Mouse (Mus musculus) midbrain, embryonic 13.5 days (tissue): ENCODE data around the gene Srp72. TPM values are rescaled to one million over a fixed set of nuclear protein-coding genes. Genes with fewer than 3 reads are reported as not detected.
A peak's percentile ranks its signal among the peaks of the same experiment; 100 is the strongest.

Experiments used
- ATAC-seq: fragments of 200-750 bp; cut with Nextera tagmentation; 2 replicates; pipeline ENCODE4 v1.8.0; 2017; ENCODE audit warnings: mild to moderate bottlenecking, moderate TSS enrichment, moderate library complexity
- H3K27ac ChIP-seq: fragments of 300-500 bp; sonication (generic); 2 replicates; pipeline ENCODE4 v1.5.1; 2015; ENCODE audit warnings: inconsistent platforms, mild to moderate bottlenecking, moderate library complexity
- H3K27me3 ChIP-seq: fragments of 300-500 bp; sonication (generic); 2 replicates; pipeline ENCODE4 v1.6.1; 2015; ENCODE audit warnings: mild to moderate bottlenecking, inconsistent platforms
- H3K36me3 ChIP-seq: fragments of 300-500 bp; sonication (generic); 2 replicates; pipeline ENCODE4 v1.6.1; 2015; ENCODE audit warnings: mild to moderate bottlenecking, inconsistent platforms
- H3K4me1 ChIP-seq: fragments of 300-500 bp; sonication (generic); replicated peaks from 2 replicates; pipeline ENCODE4 v1.6.1; 2015; ENCODE audit warnings: inconsistent platforms
- H3K4me2 ChIP-seq: fragments of 300-500 bp; sonication (generic); replicated peaks from 2 replicates; pipeline ENCODE4 v1.6.1; 2015; ENCODE audit warnings: moderate library complexity, mild to moderate bottlenecking, inconsistent platforms
- H3K4me3 ChIP-seq: fragments of 300-500 bp; sonication (generic); replicated peaks from 2 replicates; pipeline ENCODE4 v1.5.1; 2015; ENCODE audit warnings: mild to moderate bottlenecking, inconsistent platforms
- H3K9ac ChIP-seq: fragments of 300-500 bp; sonication (generic); replicated peaks from 2 replicates; pipeline ENCODE4 v1.6.1; 2015; ENCODE audit warnings: mild to moderate bottlenecking, inconsistent platforms
- H3K9me3 ChIP-seq: fragments of 300-500 bp; sonication (generic); 2 replicates; pipeline ENCODE4 v1.6.1; 2016; ENCODE audit warnings: mild to moderate bottlenecking, inconsistent platforms
- WGBS: fragments of 180-500 bp; shearing (Covaris S2); methylation state at CpG from one replicate; pipeline ENCODE4 v1.1.7; 2015; 5-methylcytosine and 5-hydroxymethylcytosine counted together
- polyA plus RNA-seq: library from polyadenylated mRNA; unstranded; fragments of >200 nt; fragmentation: Nextera tagmentation; extraction: Ambion mirVana; gene quantifications from 2 replicates; pipeline ENCODE4 v1.2.1, GENCODE M21; 2015

The Srp72 gene
- 77.5 and 87.5 TPM in 2 replicates for polyA plus RNA-seq

- Histone ChIP-seq H3K4me3 (peak within 1 kb of the TSS; percentile 77), H3K4me1 (peaks cover 23% of the 10 kb centered on the region), H3K9me3 (no peaks in the 10 kb centered on the region), H3K36me3 (peaks cover 24% of the 10 kb centered on the region), H3K27me3 (no peaks in the 10 kb centered on the region), H3K27ac (peak within 1 kb of the TSS; percentile 88), H3K4me2 (peak within 1 kb of the TSS; percentile 93), H3K9ac (peak within 1 kb of the TSS; percentile 87)
- WGBS, result under 1% methylated on average over 60 of the region's 60 CpGs
- peak; percentile 96 for ATAC-seq
Observed at GRCm38 (mm10) chr5:76974554-76975285, at the start of gene Srp72. Gene Srp72, plus strand, starts transcription at chr5:76974683.

GRCm38 (mm10) chr5:76928124-76928832 lies 46.2 kb upstream of the Srp72 start:
- no peaks in the 10 kb centered on the region for H3K27me3 ChIP-seq
- H3K9me3 ChIP-seq, result peaks cover 17% of the 10 kb centered on the region; the same call in 1 of the 2 replicates
- 86% methylated on average over 16 of the region's 16 CpGs for WGBS
- no peak overlapping the region for H3K4me3 ChIP-seq
- 0 out of 2 replicates have a peak, but pooled peaks have one; percentile 14 for ATAC-seq
- H3K4me1 ChIP-seq, result no peaks in the 10 kb centered on the region
- no peak overlapping the region for H3K27ac ChIP-seq
- H3K9ac ChIP-seq, result no peak overlapping the region
- peaks cover 32% of the 10 kb centered on the region for H3K36me3 ChIP-seq
- H3K4me2 ChIP-seq, result no peak overlapping the region

GRCm38 (mm10) chr5:76929180-76929877 lies 45.2 kb upstream of the Srp72 start:
- no peak overlapping the region for H3K4me2 ChIP-seq
- peaks cover 17% of the 10 kb centered on the region; the same call in 1 of the 2 replicates for H3K9me3 ChIP-seq
- no peak overlapping the region for H3K4me3 ChIP-seq
- H3K9ac ChIP-seq, result no peak overlapping the region
- no peak overlapping the region for H3K27ac ChIP-seq
- H3K4me1 ChIP-seq, result no peaks in the 10 kb centered on the region
- WGBS, result 87% methylated on average over 7 of the region's 7 CpGs
- no peaks in the 10 kb centered on the region for H3K27me3 ChIP-seq
- no peak for ATAC-seq
- peaks cover 32% of the 10 kb centered on the region for H3K36me3 ChIP-seq

GRCm38 (mm10) chr5:76939717-76940116 lies 34.8 kb upstream of the Srp72 start:
- 98% methylated on average over 8 of the region's 8 CpGs for WGBS
- H3K27ac ChIP-seq, result no peak overlapping the region

GRCm38 (mm10) chr5:76941975-76942374 lies 32.5 kb upstream of the Srp72 start:
- WGBS, result 95% methylated on average over 4 of the region's 4 CpGs

More at GRCm38 (mm10) chr5:76939717-76940116, 34.8 kb upstream of the Srp72 start:
- Histone ChIP-seq H3K4me3 (no peak overlapping the region), H3K4me2 (no peak overlapping the region), H3K36me3 (peaks cover 12% of the 10 kb centered on the region), H3K9ac (no peak overlapping the region), H3K4me1 (no peaks in the 10 kb centered on the region), H3K27me3 (no peaks in the 10 kb centered on the region), H3K9me3 (no peaks in the 10 kb centered on the region)
- no peak for ATAC-seq

GRCm38 (mm10) chr5:76942505-76942904 lies 32.0 kb upstream of the Srp72 start:
- no peaks in the 10 kb centered on the region for H3K9me3 ChIP-seq
- H3K36me3 ChIP-seq, result peaks cover 12% of the 10 kb centered on the region
- H3K27me3 ChIP-seq, result no peaks in the 10 kb centered on the region
- no peak overlapping the region for H3K27ac ChIP-seq
- H3K4me2 ChIP-seq, result no peak overlapping the region
- no peak overlapping the region for H3K4me3 ChIP-seq
- no peak overlapping the region for H3K9ac ChIP-seq
- 96% methylated on average over 4 of the region's 4 CpGs for WGBS
- H3K4me1 ChIP-seq, result 0 out of 2 replicates have a peak, but pooled peaks cover 4% of the 10 kb centered on the region
- no peak for ATAC-seq

More at GRCm38 (mm10) chr5:76941975-76942374, 32.5 kb upstream of the Srp72 start:
- H3K27me3 ChIP-seq, result no peaks in the 10 kb centered on the region
- H3K4me2 ChIP-seq, result no peak overlapping the region
- H3K36me3 ChIP-seq, result peaks cover 12% of the 10 kb centered on the region
- H3K9ac ChIP-seq, result no peak overlapping the region
- no peak overlapping the region for H3K27ac ChIP-seq
- no peak for ATAC-seq
- 0 out of 2 replicates have a peak, but pooled peaks cover 4% of the 10 kb centered on the region for H3K4me1 ChIP-seq
- H3K4me3 ChIP-seq, result no peak overlapping the region
- no peaks in the 10 kb centered on the region for H3K9me3 ChIP-seq

- Histone ChIP-seq H3K9ac (no peak overlapping the region), H3K4me1 (peaks cover 12% of the 10 kb centered on the region), H3K4me2 (no peak overlapping the region), H3K36me3 (peaks cover 6% of the 10 kb centered on the region; the same call in 1 of the 2 replicates), H3K4me3 (no peak overlapping the region), H3K9me3 (no peaks in the 10 kb centered on the region), H3K27me3 (no peaks in the 10 kb centered on the region), H3K27ac (no peak overlapping the region)
- WGBS, result 85% methylated on average over 6 of the region's 6 CpGs
- no peak for ATAC-seq
Observed at GRCm38 (mm10) chr5:76944965-76945677, 29.4 kb upstream of the Srp72 start.

GRCm38 (mm10) chr5:76945678-76946033 lies 28.8 kb upstream of the Srp72 start:
- Histone ChIP-seq H3K4me1 (peaks cover 17% of the 10 kb centered on the region), H3K9ac (no peak overlapping the region), H3K36me3 (peaks cover 2% of the 10 kb centered on the region; the same call in 1 of the 2 replicates), H3K4me2 (no peak overlapping the region), H3K27me3 (no peaks in the 10 kb centered on the region), H3K27ac (no peak overlapping the region), H3K9me3 (no peaks in the 10 kb centered on the region), H3K4me3 (no peak overlapping the region)
- 59% methylated on average over 2 of the region's 2 CpGs for WGBS
- ATAC-seq, result no peak

GRCm38 (mm10) chr5:76947142-76947541 lies 27.3 kb upstream of the Srp72 start:
- H3K4me3 ChIP-seq, result no peak overlapping the region
- H3K4me1 ChIP-seq, result peaks cover 20% of the 10 kb centered on the region
- no peak overlapping the region for H3K9ac ChIP-seq
- no peak overlapping the region for H3K27ac ChIP-seq
- H3K36me3 ChIP-seq, result no peaks in the 10 kb centered on the region
- no peaks in the 10 kb centered on the region for H3K27me3 ChIP-seq
- WGBS, result 92% methylated on average over 4 of the region's 4 CpGs
- H3K9me3 ChIP-seq, result no peaks in the 10 kb centered on the region
- H3K4me2 ChIP-seq, result no peak overlapping the region
- ATAC-seq, result no peak

GRCm38 (mm10) chr5:76947758-76948157 lies 26.7 kb upstream of the Srp72 start:
- no peaks in the 10 kb centered on the region for H3K36me3 ChIP-seq
- no peak overlapping the region for H3K4me2 ChIP-seq
- ATAC-seq, result no peak
- peaks cover 26% of the 10 kb centered on the region for H3K4me1 ChIP-seq
- no peak overlapping the region for H3K27ac ChIP-seq
- no peak overlapping the region for H3K4me3 ChIP-seq
- H3K9ac ChIP-seq, result no peak overlapping the region
- H3K27me3 ChIP-seq, result no peaks in the 10 kb centered on the region
- 96% methylated on average over 4 of the region's 4 CpGs for WGBS
- no peaks in the 10 kb centered on the region for H3K9me3 ChIP-seq

GRCm38 (mm10) chr5:76950343-76951105 lies 24.0 kb upstream of the Srp72 start:
- under 1% methylated on average over 24 of the region's 24 CpGs for WGBS
- Histone ChIP-seq H3K4me1 (peaks cover 37% of the 10 kb centered on the region), H3K36me3 (0 out of 2 replicates have a peak, but pooled peaks cover 4% of the 10 kb centered on the region), H3K4me2 (peak overlapping the region; percentile 91), H3K9me3 (no peaks in the 10 kb centered on the region), H3K9ac (peak overlapping the region; percentile 68), H3K27me3 (no peaks in the 10 kb centered on the region), H3K4me3 (peak overlapping the region; percentile 53), H3K27ac (peak overlapping the region; percentile 83)
- no peak for ATAC-seq
